In the genomic region with DNA sequence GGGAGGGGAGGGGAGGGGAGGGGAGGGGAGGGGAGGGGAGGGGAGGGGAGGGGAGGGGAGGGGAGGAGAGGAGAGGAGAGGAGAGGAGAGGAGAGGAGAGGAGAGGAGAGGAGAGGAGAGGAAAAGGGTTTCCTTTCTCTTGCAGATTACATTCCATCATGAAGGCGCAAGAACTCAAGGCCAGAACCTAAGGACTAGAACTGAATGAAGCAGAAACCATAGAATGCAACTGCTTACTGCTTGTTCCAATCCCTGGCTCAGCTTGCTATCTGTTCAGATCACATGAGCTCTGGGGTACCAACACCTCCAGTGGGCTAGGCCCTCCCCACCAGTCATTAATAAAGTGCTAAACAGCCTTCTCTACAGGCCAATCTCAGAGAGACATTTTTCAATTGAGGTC, we compare ENCODE assay signal across 18 mouse cellular contexts. TPM values are rescaled to one million over a fixed set of nuclear protein-coding genes. Genes with fewer than 3 reads are reported as not detected.
"Had no signal": no experiment of that assay in that cellular context is flagged by ENCODE, and none has a peak within 500 bp of the region (broad histone marks: within the 10 kb centered on the region; RNA-seq: fewer than 3 reads in every experiment).

No protein-coding gene starts in this region.

RNA-seq across cellular contexts. Expression of a gene that starts 55.7 kb away (rescaled TPM):
- polyA plus RNA-seq: embryonic facial prominence, embryonic 10.5 days; embryonic facial prominence, embryonic 11.5 days; embryonic facial prominence, embryonic 12.5 days; embryonic facial prominence, embryonic 13.5 days; embryonic facial prominence, embryonic 14.5 days; embryonic facial prominence, embryonic 15.5 days; erythroblast, embryonic 14.5 days; forebrain, embryonic 10.5 days; forebrain, embryonic 11.5 days; forebrain, embryonic 12.5 days; forebrain, embryonic 13.5 days; forebrain, embryonic 14.5 days; forebrain, embryonic 15.5 days; forebrain, embryonic 16.5 days; gonadal fat pad, adult 2 months; heart, adult 2 months; heart, embryonic 10.5 days; heart, embryonic 11.5 days had no signal
